Mouse (Mus musculus) heart, adult 2 months (tissue): ENCODE results near the gene Rdh9.
"Not testable (repeated sequence)": the region's sequence is repeated elsewhere in the genome, so short reads cannot be mapped to it uniquely, and the experiment has no call there.

Source experiments
- CTCF ChIP-seq: fragments of 200-600 bp; IDR thresholded peaks from 2 replicates; pipeline ENCODE4 v1.8.1; 2022; ENCODE audit warnings: antibody characterized with exemption, mild to moderate bottlenecking, moderate library complexity
- EP300 ChIP-seq: fragments of 200-500 bp; IDR thresholded peaks from 2 replicates; pipeline ENCODE4 v1.6.1; 2011; ENCODE audit warnings: low read depth, low read length, control low read depth; ENCODE audit not compliant: insufficient read depth
- POLR2A ChIP-seq: fragments of 200-500 bp; IDR thresholded peaks from 2 replicates; pipeline ENCODE4 v1.6.1; 2011; ENCODE audit warnings: mild to moderate bottlenecking, low read depth, low read length, control low read depth; ENCODE audit not compliant: insufficient read depth

DNA sequence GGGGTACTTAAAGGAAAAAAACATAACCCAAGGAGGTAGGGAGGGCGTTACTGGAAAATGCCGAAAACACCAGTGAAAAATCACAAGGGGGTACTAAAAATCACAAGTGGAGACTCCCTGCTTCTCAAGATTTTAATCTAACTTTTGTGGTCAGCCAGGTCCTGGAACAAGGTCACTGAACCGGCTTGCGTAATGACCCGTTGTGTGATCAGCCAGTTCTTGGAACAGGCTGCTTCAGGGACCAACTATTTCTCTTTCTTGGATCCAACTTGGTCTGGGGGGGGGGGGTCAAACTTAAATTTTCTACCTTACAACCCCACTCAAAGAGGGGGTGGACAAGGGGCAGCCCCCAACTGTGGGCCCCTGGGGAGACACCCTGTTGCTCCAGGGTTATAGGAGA lies 61.6 kb downstream of the Rdh9 start:
- TF ChIP-seq CTCF, POLR2A, EP300: not testable (repeated sequence)
